Mouse (Mus musculus) bone marrow macrophage, adult 2 months (primary cell): ENCODE results near the gene Rhbdd1.

Experiments
- CTCF ChIP-seq: IDR thresholded peaks from 2 replicates; pipeline ENCODE4 v1.5.1; 2012; ENCODE audit warnings: low read depth, mild to moderate bottlenecking, low read length, moderate library complexity
- POLR2A ChIP-seq: IDR thresholded peaks from 2 replicates; pipeline ENCODE4 v1.6.1; 2012; ENCODE audit warnings: mild to moderate bottlenecking, low read depth, low read length, borderline replicate concordance

DNA sequence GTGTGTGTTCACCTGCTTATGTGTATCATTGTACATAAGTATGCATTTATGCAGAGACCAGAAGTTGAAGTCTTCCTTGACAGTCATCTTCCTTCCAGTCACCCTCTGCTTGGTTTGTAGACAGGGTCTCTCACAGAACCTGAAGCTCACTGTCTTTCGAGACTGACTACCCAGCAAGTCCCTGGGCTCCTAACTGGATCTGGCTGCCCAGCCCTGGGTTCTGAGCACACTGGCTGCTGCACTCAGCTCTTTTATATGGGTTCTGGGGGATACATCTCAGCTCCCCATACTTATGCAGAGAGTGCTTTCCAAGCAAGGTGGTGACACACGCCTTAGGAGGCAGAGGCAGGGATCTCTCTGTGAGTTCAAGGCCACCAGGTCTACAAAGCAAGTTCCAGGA, 143.7 kb downstream of the Rhbdd1 start:
- TF ChIP-seq POLR2A (no peak), CTCF (no peak)
